Mouse (Mus musculus) myocyte (in vitro differentiated cells): Measurements from ENCODE around the gene Itgal.

Source experiments
- E2F4 ChIP-seq: IDR thresholded peaks from one replicate; pipeline ENCODE4 v1.6.1; 2011; ENCODE audit warnings: mild to moderate bottlenecking, control low read depth, moderate library complexity; ENCODE audit not compliant: insufficient read depth
- MAX ChIP-seq: IDR thresholded peaks from one replicate; pipeline ENCODE4 v1.6.1; 2011; ENCODE audit warnings: low read depth, mild to moderate bottlenecking, control low read depth
- MYOG ChIP-seq, 3 experiments: IDR thresholded peaks; one replicate each; pipeline ENCODE4 v1.6.1; 2011; ENCODE audit warnings: control low read depth in 2 of 3, low read depth in 2 of 3, mild to moderate bottlenecking in 2 of 3; ENCODE audit not compliant: insufficient read length in 2 of 3, control insufficient read depth in 1 of 3, insufficient read depth in 1 of 3
- POLR2A ChIP-seq: IDR thresholded peaks from one replicate; pipeline ENCODE4 v1.6.1; 2011; ENCODE audit warnings: low read depth, mild to moderate bottlenecking, control low read depth, moderate library complexity; ENCODE audit not compliant: insufficient read length
- POLR2AphosphoS2 ChIP-seq: IDR thresholded peaks from one replicate; pipeline ENCODE4 v1.6.1; 2011; ENCODE audit warnings: low read depth, control low read depth; ENCODE audit not compliant: insufficient read length
- USF1 ChIP-seq: IDR thresholded peaks from one replicate; pipeline ENCODE4 v1.6.1; 2011; ENCODE audit warnings: low read depth, mild to moderate bottlenecking, control low read depth, moderate library complexity

DNA sequence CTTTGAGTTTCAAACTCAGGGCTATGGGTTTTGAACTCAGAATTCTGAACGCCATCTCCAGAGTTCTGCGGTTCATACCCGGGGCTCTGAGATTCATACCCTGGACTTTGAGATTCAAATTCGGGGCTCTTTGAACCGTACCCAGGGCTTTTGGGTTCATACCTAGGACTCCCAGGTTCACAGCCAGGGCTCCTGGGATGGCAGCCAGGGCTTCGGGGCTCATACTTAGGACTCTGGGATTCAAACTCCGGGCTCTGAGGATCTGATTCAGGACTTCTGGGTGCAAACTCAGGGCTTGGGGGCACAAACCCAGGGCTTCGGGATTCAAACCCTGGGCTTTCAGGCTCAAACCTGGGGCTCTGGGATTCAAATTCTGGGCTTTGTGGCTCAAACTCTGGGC, 48.3 kb downstream of the Itgal start:
- TF ChIP-seq POLR2AphosphoS2 (no peak), POLR2A (no peak), USF1 (no peak), MYOG (IDR thresholded peaks at IDR 0.05; ENCODE audit: control insufficient read depth in 1 of 3, insufficient read depth in 1 of 3, insufficient read length in 2 of 3, low read depth in 2 of 3) (no peak), E2F4 (no peak), MAX (no peak)
